Mouse (Mus musculus): ENCODE data around the gene Arid1b. TPM values are rescaled to one million over a fixed set of nuclear protein-coding genes. Genes with fewer than 3 reads are reported as not detected.
A peak's percentile ranks its signal among the peaks of the same experiment; 100 is the strongest.

Gene Arid1b
- total RNA-seq, 2 experiments from 2014 or later: 9.2 to 28.8 TPM

- ATAC-seq (replicated peaks; ENCODE audit: low FRiP score, low TSS enrichment, poor library complexity, severe bottlenecking): no peak
Observed at GRCm38 (mm10) chr17:5310425-5310888, 316.3 kb downstream of the Arid1b start.

DNA sequence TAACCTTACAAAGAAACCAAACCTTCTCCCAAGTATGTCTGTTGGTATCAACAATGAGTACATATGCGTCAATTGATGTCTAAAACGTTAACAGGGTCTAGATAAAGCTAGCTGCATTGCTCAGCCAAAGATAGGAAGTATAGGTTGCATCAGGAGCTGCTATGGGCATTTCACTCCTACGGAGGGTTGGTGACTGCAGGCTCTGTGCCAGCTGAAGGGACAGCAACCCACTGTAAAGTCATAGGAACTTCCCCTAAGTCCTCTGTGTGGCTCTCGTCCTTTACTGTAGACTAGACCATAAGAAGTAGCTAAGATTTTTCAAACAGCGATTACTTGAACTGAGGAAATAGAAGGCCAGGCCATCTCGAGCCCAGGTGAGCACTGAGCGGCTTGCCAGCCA lies 316.9 kb downstream of the Arid1b start:
- ATAC-seq (replicated peaks; ENCODE audit: low FRiP score, low TSS enrichment, poor library complexity, severe bottlenecking): no peak; the same call in 1 of the 2 replicates

GRCm38 (mm10) chr17:5312307-5312706 lies 318.2 kb downstream of the Arid1b start:
- no peak for ATAC-seq (replicated peaks; ENCODE audit: low FRiP score, low TSS enrichment, poor library complexity, severe bottlenecking)

- ATAC-seq (replicated peaks; ENCODE audit: low FRiP score, low TSS enrichment, poor library complexity, severe bottlenecking): no peak
Observed at GRCm38 (mm10) chr17:5314735-5315134, 320.6 kb downstream of the Arid1b start.

- peak; percentile 80 for ATAC-seq (replicated peaks; ENCODE audit: low FRiP score, low TSS enrichment, poor library complexity, severe bottlenecking)
Observed at GRCm38 (mm10) chr17:5316489-5316888, 322.4 kb downstream of the Arid1b start.

GRCm38 (mm10) chr17:5321589-5322225 lies 327.6 kb downstream of the Arid1b start:
- ATAC-seq (replicated peaks; ENCODE audit: low FRiP score, low TSS enrichment, poor library complexity, severe bottlenecking): peak; percentile 77

DNA sequence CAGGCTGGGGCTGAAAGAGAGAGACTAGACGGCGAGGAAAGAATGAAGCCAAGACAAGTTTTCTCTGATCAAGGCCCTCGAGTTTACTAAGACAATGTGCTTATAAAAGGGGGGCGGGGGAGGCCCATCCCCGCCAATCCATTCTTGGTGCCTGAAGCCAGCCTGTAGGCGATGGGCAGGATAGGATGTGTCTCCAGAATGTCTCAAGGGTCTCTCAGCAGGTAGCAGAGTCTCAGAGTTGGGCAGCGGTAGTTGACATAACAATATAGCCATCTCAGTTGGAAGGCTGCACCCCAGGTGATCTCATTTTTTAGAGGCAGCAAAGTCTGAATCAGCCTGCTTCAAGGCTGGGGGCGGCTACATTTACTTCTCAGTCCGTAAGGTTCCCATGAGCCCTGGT lies 328.5 kb downstream of the Arid1b start:
- no peak for ATAC-seq (replicated peaks; ENCODE audit: low FRiP score, low TSS enrichment, poor library complexity, severe bottlenecking)

- ATAC-seq (replicated peaks; ENCODE audit: low FRiP score, low TSS enrichment, poor library complexity, severe bottlenecking): no peak
Observed at GRCm38 (mm10) chr17:5323746-5324145, 329.6 kb downstream of the Arid1b start.

GRCm38 (mm10) chr17:5324236-5324876 lies 330.2 kb downstream of the Arid1b start:
- ATAC-seq (replicated peaks; ENCODE audit: low FRiP score, low TSS enrichment, poor library complexity, severe bottlenecking): no peak

- no peak for ATAC-seq (replicated peaks; ENCODE audit: low FRiP score, low TSS enrichment, poor library complexity, severe bottlenecking)
Observed at GRCm38 (mm10) chr17:5326689-5327088, 332.6 kb downstream of the Arid1b start.

GRCm38 (mm10) chr17:5327480-5328180 lies 333.5 kb downstream of the Arid1b start:
- ATAC-seq (replicated peaks; ENCODE audit: low FRiP score, low TSS enrichment, poor library complexity, severe bottlenecking): peak; percentile 62

GRCm38 (mm10) chr17:5329478-5329877 lies 335.3 kb downstream of the Arid1b start:
- ATAC-seq (replicated peaks; ENCODE audit: low FRiP score, low TSS enrichment, poor library complexity, severe bottlenecking): no peak

- ATAC-seq (replicated peaks; ENCODE audit: low FRiP score, low TSS enrichment, poor library complexity, severe bottlenecking): no peak
Observed at GRCm38 (mm10) chr17:5330063-5330462, 335.9 kb downstream of the Arid1b start.

GRCm38 (mm10) chr17:5330644-5331043 lies 336.5 kb downstream of the Arid1b start:
- ATAC-seq (replicated peaks; ENCODE audit: low FRiP score, low TSS enrichment, poor library complexity, severe bottlenecking): peak; percentile 82

GRCm38 (mm10) chr17:5331387-5331786 lies 337.3 kb downstream of the Arid1b start:
- ATAC-seq (replicated peaks; ENCODE audit: low FRiP score, low TSS enrichment, poor library complexity, severe bottlenecking): peak; percentile 46; the same call in 1 of the 2 replicates

GRCm38 (mm10) chr17:5334567-5334966 lies 340.4 kb downstream of the Arid1b start:
- no peak for ATAC-seq (replicated peaks; ENCODE audit: low FRiP score, low TSS enrichment, poor library complexity, severe bottlenecking)

DNA sequence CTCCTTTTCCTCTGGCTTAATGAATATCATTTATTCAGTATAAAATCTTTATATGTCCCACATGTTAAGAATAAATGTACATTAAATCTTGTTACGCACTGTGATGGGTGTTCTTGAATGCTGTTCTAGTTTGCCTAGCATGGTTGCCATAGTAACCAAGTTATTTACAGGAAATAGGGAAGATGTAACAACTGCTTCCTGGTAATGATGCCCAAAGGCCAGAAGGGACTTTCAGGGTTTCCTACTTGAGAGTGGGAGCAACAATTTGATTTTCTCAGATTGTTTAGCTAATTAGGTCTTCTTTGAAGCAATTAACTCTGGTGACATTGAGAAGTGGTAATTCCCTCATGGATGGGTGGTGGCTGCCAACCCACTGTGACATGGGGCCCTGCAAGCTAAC lies 350.3 kb downstream of the Arid1b start:
- no peak for ATAC-seq (replicated peaks; ENCODE audit: low FRiP score, low TSS enrichment, poor library complexity, severe bottlenecking)

- no peak for ATAC-seq (replicated peaks; ENCODE audit: low FRiP score, low TSS enrichment, poor library complexity, severe bottlenecking)
Observed at GRCm38 (mm10) chr17:5345810-5346209, 351.7 kb downstream of the Arid1b start.

- no peak for ATAC-seq (replicated peaks; ENCODE audit: low FRiP score, low TSS enrichment, poor library complexity, severe bottlenecking)
Observed at GRCm38 (mm10) chr17:5352901-5353300, 358.8 kb downstream of the Arid1b start.

- ATAC-seq (replicated peaks; ENCODE audit: low FRiP score, low TSS enrichment, poor library complexity, severe bottlenecking): no peak
Observed at GRCm38 (mm10) chr17:5360759-5361158, 366.6 kb downstream of the Arid1b start.
